Mouse (Mus musculus) MEL (cell line): ENCODE measurements around the gene Rasgef1b. TPM values are rescaled to one million over a fixed set of nuclear protein-coding genes. Genes with fewer than 3 reads are reported as not detected.

Source experiments
- DNase-seq: peaks from one replicate; pipeline ENCODE4 v3.0.0; 2011; ENCODE audit warnings: low read depth, low spot score
- H3K27ac ChIP-seq: 2 replicates; pipeline ENCODE4 v1.5.1; 2012; ENCODE audit warnings: low read depth, mild to moderate bottlenecking, control low read depth, low read length, moderate library complexity; ENCODE audit not compliant: control insufficient read depth
- H3K27me3 ChIP-seq, 2 experiments: fragments of 150-350 bp in 1 of 2; sonication (generic) in 1 of 2; 2 replicates each; pipeline ENCODE4 v1.6.1; 2012; ENCODE audit warnings: low read length in 2 of 2, mild to moderate bottlenecking in 2 of 2, improper control_type of control experiment in 1 of 2, moderate library complexity in 1 of 2; ENCODE audit not compliant: insufficient read depth in 2 of 2, control insufficient read depth in 1 of 2
- H3K36me3 ChIP-seq, 2 experiments: 2 replicates each; pipeline ENCODE4 v1.6.1; 2012 to 2014; ENCODE audit warnings: low read length in 2 of 2, improper control_type of control experiment in 1 of 2, inconsistent platforms in 1 of 2, mild to moderate bottlenecking in 1 of 2; ENCODE audit not compliant: insufficient read depth in 2 of 2, control insufficient read depth in 1 of 2
- H3K4me1 ChIP-seq, 2 experiments: fragments of 150-350 bp in 1 of 2; sonication (generic) in 1 of 2; 2 replicates each; pipeline ENCODE4 v1.6.1; 2012; ENCODE audit warnings: low read length in 2 of 2, improper control_type of control experiment in 1 of 2, mild to moderate bottlenecking in 1 of 2; ENCODE audit not compliant: insufficient read depth in 2 of 2, control insufficient read depth in 1 of 2
- H3K4me3 ChIP-seq, 2 experiments: fragments of 150-350 bp in 1 of 2; sonication (generic) in 1 of 2; 2 replicates each; pipeline ENCODE4 v1.5.1; 2012; ENCODE audit warnings: low read depth in 2 of 2, low read length in 2 of 2, mild to moderate bottlenecking in 2 of 2, moderate library complexity in 2 of 2, control low read depth in 1 of 2, improper control_type of control experiment in 1 of 2; ENCODE audit not compliant: control insufficient read depth in 1 of 2, insufficient read depth in 1 of 2
- H3K79me2 ChIP-seq: 2 replicates; pipeline ENCODE4 v1.6.1; 2012; ENCODE audit warnings: mild to moderate bottlenecking, low read length, moderate library complexity; ENCODE audit not compliant: control insufficient read depth, poor library complexity, insufficient read depth
- H3K9ac ChIP-seq: 2 replicates; pipeline ENCODE4 v1.6.1; 2012; ENCODE audit warnings: low read depth, mild to moderate bottlenecking, control low read depth, low read length, moderate library complexity; ENCODE audit not compliant: control insufficient read depth, poor library complexity, severe bottlenecking
- H3K9me3 ChIP-seq: fragments of 150-350 bp; sonication (generic); replicated peaks from 2 replicates; pipeline ENCODE4 v1.6.1; 2012; ENCODE audit warnings: mild to moderate bottlenecking, low read length, improper control_type of control experiment, moderate library complexity; ENCODE audit not compliant: insufficient read depth
- BHLHE40 ChIP-seq: IDR thresholded peaks from 2 replicates; pipeline ENCODE4 v1.6.1; 2012; ENCODE audit warnings: low read depth, mild to moderate bottlenecking, inconsistent platforms, low read length, improper control_type of control experiment, borderline replicate concordance
- E2F4 ChIP-seq: IDR thresholded peaks from 2 replicates; pipeline ENCODE4 v1.6.1; 2011; ENCODE audit warnings: low read depth, low read length, improper control_type of control experiment, borderline replicate concordance
- ELF1 ChIP-seq: IDR thresholded peaks from 2 replicates; pipeline ENCODE4 v1.6.1; 2014; ENCODE audit warnings: low read depth, mild to moderate bottlenecking, inconsistent platforms, low read length, improper control_type of control experiment, moderate library complexity
- EP300 ChIP-seq, 2 experiments: IDR thresholded peaks; 2 replicates each; pipeline ENCODE4 v1.6.1; 2011; ENCODE audit warnings: improper control_type of control experiment in 2 of 2, low read length in 2 of 2, low read depth in 1 of 2, mild to moderate bottlenecking in 1 of 2
- HCFC1 ChIP-seq: IDR thresholded peaks from 2 replicates; pipeline ENCODE4 v1.6.1; 2012; ENCODE audit warnings: low read depth, mild to moderate bottlenecking, inconsistent platforms, low read length, improper control_type of control experiment, moderate library complexity
- JUND ChIP-seq: IDR thresholded peaks from 2 replicates; pipeline ENCODE4 v1.6.1; 2011; ENCODE audit warnings: low read depth, mild to moderate bottlenecking, improper control_type of control experiment, low read length
- MAX ChIP-seq: IDR thresholded peaks from 2 replicates; pipeline ENCODE4 v1.6.1; 2011; ENCODE audit warnings: low read length, improper control_type of control experiment
- MAZ ChIP-seq: IDR thresholded peaks from 2 replicates; pipeline ENCODE4 v1.6.1; 2012; ENCODE audit warnings: low read depth, mild to moderate bottlenecking, inconsistent platforms, low read length, improper control_type of control experiment
- MEF2A ChIP-seq: IDR thresholded peaks from 2 replicates; pipeline ENCODE4 v1.6.1; 2014; ENCODE audit warnings: low read depth, mild to moderate bottlenecking, inconsistent platforms, low read length, improper control_type of control experiment; ENCODE audit not compliant: poor library complexity, insufficient replicate concordance, severe bottlenecking; ENCODE audit errors: extremely low read depth
- POLR2AphosphoS2 ChIP-seq: IDR thresholded peaks from 2 replicates; pipeline ENCODE4 v1.6.1; 2011; ENCODE audit warnings: low read length, improper control_type of control experiment
- SIN3A ChIP-seq: IDR thresholded peaks from 2 replicates; pipeline ENCODE4 v1.6.1; 2012; ENCODE audit warnings: low read length, improper control_type of control experiment, inconsistent platforms
- SMC3 ChIP-seq: IDR thresholded peaks from 2 replicates; pipeline ENCODE4 v1.6.1; 2011; ENCODE audit warnings: low read depth, low read length, improper control_type of control experiment
- TAL1 ChIP-seq: IDR thresholded peaks from 2 replicates; pipeline ENCODE4 v1.6.1; 2012; ENCODE audit warnings: mild to moderate bottlenecking, inconsistent platforms, low read length, moderate library complexity, mixed read lengths
- TBP ChIP-seq: IDR thresholded peaks from 2 replicates; pipeline ENCODE4 v1.8.0; 2011; ENCODE audit warnings: low read depth, low read length, improper control_type of control experiment
- TCF12 ChIP-seq: IDR thresholded peaks from 2 replicates; pipeline ENCODE4 v1.6.1; 2014; ENCODE audit warnings: low read depth, mild to moderate bottlenecking, inconsistent platforms, low read length, improper control_type of control experiment, moderate library complexity
- UBTF ChIP-seq: IDR thresholded peaks from 2 replicates; pipeline ENCODE4 v1.6.1; 2012; ENCODE audit warnings: low read depth, mild to moderate bottlenecking, inconsistent platforms, low read length, improper control_type of control experiment, moderate library complexity, borderline replicate concordance; ENCODE audit not compliant: insufficient read depth
- USF2 ChIP-seq, 2 experiments: IDR thresholded peaks; 2 replicates each; pipeline ENCODE4 v1.6.1; 2011 to 2012; ENCODE audit warnings: improper control_type of control experiment in 2 of 2, low read length in 2 of 2, borderline replicate concordance in 1 of 2, inconsistent platforms in 1 of 2, low read depth in 1 of 2, mild to moderate bottlenecking in 1 of 2; ENCODE audit not compliant: insufficient read depth in 1 of 2
- ZC3H11A ChIP-seq: IDR thresholded peaks from 2 replicates; pipeline ENCODE4 v1.6.1; 2012; ENCODE audit warnings: low read depth, mild to moderate bottlenecking, inconsistent platforms, low read length, improper control_type of control experiment
- ZMIZ1 ChIP-seq: IDR thresholded peaks from 2 replicates; pipeline ENCODE4 v1.6.1; 2012; ENCODE audit warnings: low read depth, mild to moderate bottlenecking, inconsistent platforms, low read length, improper control_type of control experiment, moderate library complexity
- polyA plus RNA-seq, 2 experiments: library from polyadenylated mRNA; stranded (reverse) in 1 of 2; unstranded in 1 of 2; fragments of >175 nt in 1 of 2; fragments of >200 nt in 1 of 2; gene quantifications; 2 replicates each; pipeline versions ENCODE4 v1.2.1 to v1.2.4; 2012; ENCODE audit warnings: low replicate concordance in 2 of 2, low read depth in 1 of 2; ENCODE audit not compliant: insufficient read length in 2 of 2, insufficient read depth in 1 of 2, missing spikeins in 1 of 2
- total RNA-seq: library from RNA; depleted of rRNA; stranded (reverse); fragments of 300-350 nt; gene quantifications from 2 replicates; pipeline ENCODE4 v1.2.3, GENCODE M21; 2012

Gene Rasgef1b
- total and polyA plus RNA-seq, 3 experiments = not detected

DNA sequence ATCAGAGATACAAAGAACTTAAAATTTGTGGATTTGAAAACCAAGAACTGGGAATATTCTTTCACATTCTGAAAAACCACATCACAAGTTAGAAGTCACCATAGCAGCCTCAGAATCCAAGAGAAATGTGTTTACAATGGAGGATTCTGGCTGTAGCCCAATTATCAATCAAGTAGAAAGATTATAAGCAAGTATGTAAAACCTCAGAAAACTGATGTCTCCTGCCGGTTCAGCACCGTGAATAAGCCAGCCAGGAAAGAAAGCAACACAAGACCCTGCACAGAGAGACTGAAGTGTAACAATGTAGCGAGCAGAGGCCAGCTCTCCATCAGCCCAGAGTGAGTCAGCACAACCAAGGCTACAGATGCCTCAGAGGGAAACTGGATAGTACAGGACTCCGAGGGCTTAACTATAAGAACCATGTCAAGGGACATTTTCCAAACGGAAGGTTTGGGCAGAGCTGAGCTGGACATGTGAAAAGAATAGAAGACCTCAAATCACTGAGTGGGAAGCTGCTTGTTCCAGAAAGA, 111.5 kb downstream of the Rasgef1b start:
- no peak for DNase-seq
- Histone ChIP-seq H3K9me3 (no peaks in the 10 kb centered on the region), H3K27me3 (no peaks in the 10 kb centered on the region), H3K27ac (no peak overlapping the region), H3K79me2 (no peaks in the 10 kb centered on the region), H3K9ac (no peak overlapping the region), H3K4me1 (no peaks in the 10 kb centered on the region), H3K36me3 (no peaks in the 10 kb centered on the region), H3K4me3 (no peak overlapping the region)
- TF ChIP-seq JUND = no peak
- no peak for TF ChIP-seq SIN3A
- no peak for TF ChIP-seq SMC3
- no peak for TF ChIP-seq TCF12
- TF ChIP-seq POLR2AphosphoS2 = no peak
- no peak for TF ChIP-seq USF2 (IDR thresholded peaks at IDR 0.05; ENCODE audit: borderline replicate concordance in 1 of 2, insufficient read depth in 1 of 2, low read depth in 1 of 2, low read length in 2 of 2)
- no peak for TF ChIP-seq HCFC1
- no peak for TF ChIP-seq E2F4
- no peak for TF ChIP-seq UBTF
- TF ChIP-seq ELF1 = no peak
- TF ChIP-seq MEF2A = no peak
- TF ChIP-seq MAX = no peak
- TF ChIP-seq BHLHE40 = no peak
- no peak for TF ChIP-seq TBP
- no peak for TF ChIP-seq TAL1
- TF ChIP-seq, all 39 proteins: peak for 0

- H3K27ac ChIP-seq = no peak overlapping the region
- no peak for DNase-seq
- H3K36me3 ChIP-seq = no peaks in the 10 kb centered on the region
- no peaks in the 10 kb centered on the region for H3K9me3 ChIP-seq
- no peak overlapping the region for H3K9ac ChIP-seq
- no peaks in the 10 kb centered on the region for H3K4me1 ChIP-seq
- H3K27me3 ChIP-seq = no peaks in the 10 kb centered on the region
- no peak overlapping the region for H3K4me3 ChIP-seq
- no peak for TF ChIP-seq ZC3H11A
- TF ChIP-seq MEF2A = no peak
- TF ChIP-seq MAZ = no peak
- TF ChIP-seq HCFC1 = no peak
- TF ChIP-seq SIN3A = no peak
- no peak for TF ChIP-seq ZMIZ1
- no peak for TF ChIP-seq TAL1
- TF ChIP-seq TCF12 = no peak
- TF ChIP-seq EP300 (IDR thresholded peaks at IDR 0.05; ENCODE audit: low read depth in 1 of 2, low read length in 2 of 2) = no peak
- no peaks in the 10 kb centered on the region for H3K79me2 ChIP-seq
Measured at GRCm38 (mm10) chr5:99613321-99614118, 115.3 kb downstream of the Rasgef1b start.
